Comparison of ENCODE assay signal across 29 mouse cellular contexts in genomic region chr5:30245861-30246416, GRCm38 (mm10). TPM values are rescaled to one million over a fixed set of nuclear protein-coding genes. Genes with fewer than 3 reads are reported as not detected.
"Had no signal": no experiment of that assay in that cellular context is flagged by ENCODE, and none has a peak within 500 bp of the region (broad histone marks: within the 10 kb centered on the region; RNA-seq: fewer than 3 reads in every experiment).

No protein-coding gene starts in this region.

- H3K9me3 ChIP-seq: limb, embryonic 10.5 days; limb, embryonic 13.5 days; midbrain, embryonic 12.5 days; midbrain, embryonic 15.5 days; neural tube, embryonic 12.5 days; neural tube, embryonic 15.5 days; stomach, embryonic 15.5 days had no signal

- ATAC-seq: inflammation-experienced regulatory T-cells, adult 6 months; intestine, embryonic 16.5 days; liver, postnatal 0 days; midbrain, embryonic 15.5 days had no signal

- H3K36me3 ChIP-seq: midbrain, embryonic 15.5 days; stomach, embryonic 15.5 days had no signal

- H3K27me3 ChIP-seq: limb, embryonic 13.5 days; midbrain, embryonic 12.5 days; midbrain, embryonic 15.5 days; neural tube, embryonic 12.5 days; neural tube, embryonic 15.5 days; stomach, embryonic 15.5 days had no signal

- DNase-seq: kidney, adult 18-20 months; kidney, adult 9 months; kidney, postnatal 14 days; layer of hippocampus, adult 9-11 months; liver; liver, postnatal 0 days; right cerebral cortex, adult 18-20 months; right cerebral cortex, postnatal 14 days; right cerebral cortex, postnatal 4 days; spleen, adult 18-20 months; thymus, adult 2 months; thymus, postnatal 14 days; thymus, postnatal 4 days had no signal

- H3K4me3 ChIP-seq: layer of hippocampus, adult 2 months; limb, embryonic 10.5 days; limb, embryonic 13.5 days; midbrain, embryonic 12.5 days; midbrain, embryonic 15.5 days; neural tube, embryonic 12.5 days; neural tube, embryonic 15.5 days; stomach, embryonic 15.5 days had no signal

- H3K4me2 ChIP-seq: limb, embryonic 13.5 days; midbrain, embryonic 12.5 days; midbrain, embryonic 15.5 days; neural tube, embryonic 12.5 days; neural tube, embryonic 15.5 days; stomach, embryonic 15.5 days had no signal

- H3K27ac ChIP-seq: layer of hippocampus, adult 2 months; limb, embryonic 10.5 days; limb, embryonic 13.5 days; liver, embryonic 14.5 days; macrophage; midbrain, embryonic 12.5 days; midbrain, embryonic 15.5 days; neural tube, embryonic 12.5 days; neural tube, embryonic 15.5 days; stomach, embryonic 15.5 days had no signal

- H3K9ac ChIP-seq: limb, embryonic 13.5 days; liver, embryonic 14.5 days; liver, postnatal 0 days; midbrain, embryonic 12.5 days; midbrain, embryonic 15.5 days; neural tube, embryonic 12.5 days; neural tube, embryonic 15.5 days; stomach, embryonic 15.5 days had no signal

RNA-seq across cellular contexts. Expression of gene Drc1, which starts 35.2 kb away (rescaled TPM):
- polyA plus RNA-seq: macrophage had no signal

RNA-seq across cellular contexts. Expression of gene Adgrf3, which starts 40.4 kb away (rescaled TPM):
- total RNA-seq: layer of hippocampus, adult 2 months; layer of hippocampus, postnatal 25 days; left cerebral cortex, postnatal 25 days; megakaryocyte, adult 5-6 weeks had no signal
- polyA plus RNA-seq: large intestine, adult 2 months; limb, embryonic 10.5 days; limb, embryonic 13.5 days; liver, postnatal 0 days; macrophage; midbrain, embryonic 12.5 days; midbrain, embryonic 15.5 days; neural tube, embryonic 12.5 days; neural tube, embryonic 15.5 days had no signal
